Mouse (Mus musculus) brain, embryonic 14.5 days (tissue): ENCODE data around the gene Mxi1.

ENCODE experiments used
- CTCF ChIP-seq: fragments of 200-500 bp; IDR thresholded peaks from 2 replicates; pipeline ENCODE4 v1.5.1; 2012; ENCODE audit warnings: inconsistent platforms, mild to moderate bottlenecking, moderate library complexity, borderline replicate concordance; ENCODE audit not compliant: insufficient read depth, insufficient read length; ENCODE audit errors: extremely low read depth
- POLR2A ChIP-seq: fragments of 200-500 bp; IDR thresholded peaks from 2 replicates; pipeline ENCODE4 v1.6.1; 2012; ENCODE audit warnings: mild to moderate bottlenecking, inconsistent platforms, borderline replicate concordance; ENCODE audit not compliant: poor library complexity, insufficient read depth, insufficient read length, severe bottlenecking; ENCODE audit errors: extremely low read depth

DNA sequence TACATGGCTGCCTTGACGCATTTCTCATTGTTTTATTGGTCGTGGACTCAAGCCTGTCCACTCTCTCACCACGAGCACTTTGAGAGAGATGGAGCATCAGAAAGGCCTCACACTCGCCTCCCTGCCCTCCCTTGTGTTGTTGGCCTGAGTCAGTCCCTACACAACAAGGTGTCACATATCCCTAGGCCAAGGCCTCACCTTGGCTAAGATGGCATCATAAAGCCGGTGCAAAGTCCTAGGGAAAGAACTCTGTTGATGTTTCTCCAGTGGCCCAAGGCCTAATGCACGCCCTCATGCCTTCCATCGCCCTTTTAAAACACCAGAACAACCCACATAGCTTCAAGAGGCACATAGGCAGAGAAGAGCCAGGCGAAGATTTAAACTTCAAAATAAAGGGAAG is 30.1 kb upstream of the Mxi1 start:
- no peak for TF ChIP-seq CTCF
- TF ChIP-seq POLR2A = no peak
